Mouse (Mus musculus) heart, adult 2 months (tissue): ENCODE measurements at regions not wholly inside any gene's neighbourhood (a gene's known extent, or its start where the extent isn't known, plus 50 kb on each side); places are given as distances from the start of the nearest gene placed in this dataset.

Source experiments
- CTCF ChIP-seq: fragments of 200-600 bp; IDR thresholded peaks from 2 replicates; pipeline ENCODE4 v1.8.1; 2022; ENCODE audit warnings: antibody characterized with exemption, mild to moderate bottlenecking, moderate library complexity
- POLR2A ChIP-seq: fragments of 200-500 bp; IDR thresholded peaks from 2 replicates; pipeline ENCODE4 v1.6.1; 2011; ENCODE audit warnings: mild to moderate bottlenecking, low read depth, low read length, control low read depth; ENCODE audit not compliant: insufficient read depth

- TF ChIP-seq CTCF (no peak), POLR2A (no peak)
These were observed 665.3 kb downstream of the Adgrl2 start for GRCm38 (mm10) chr3:148324911-148325621.
